Mouse (Mus musculus): ENCODE data around the gene Defb23.
A peak's percentile ranks its signal among the peaks of the same experiment; 100 is the strongest.
"Not testable (repeated sequence)": the region's sequence is repeated elsewhere in the genome, so short reads cannot be mapped to it uniquely, and the experiment has no call there.

Gene Defb23

GRCm38 (mm10) chr2:152436983-152437860, 27.2 kb downstream of the Defb23 start:
- peak; percentile 77 for DNase-seq (ENCODE audit: low spot score)

- DNase-seq (ENCODE audit: low spot score): no peak
Measured at GRCm38 (mm10) chr2:152436405-152436901, 28.0 kb downstream of the Defb23 start.

- not testable (repeated sequence) for DNase-seq (ENCODE audit: low spot score)
Measured at GRCm38 (mm10) chr2:152428481-152428880, 35.9 kb downstream of the Defb23 start.

GRCm38 (mm10) chr2:152427493-152427892, 36.9 kb downstream of the Defb23 start:
- no peak for DNase-seq (ENCODE audit: low spot score)

GRCm38 (mm10) chr2:152415786-152416185, 48.6 kb downstream of the Defb23 start:
- no peak for DNase-seq (ENCODE audit: low spot score)

GRCm38 (mm10) chr2:152415287-152415686, 49.1 kb downstream of the Defb23 start, which contains the start of gene 6820408C15Rik:
TSS of gene 6820408C15Rik (plus strand) at chr2:152415587.
- DNase-seq (ENCODE audit: low spot score): no peak

GRCm38 (mm10) chr2:152414591-152415165, 49.7 kb downstream of the Defb23 start, which contains the start of gene Zcchc3:
TSS of gene Zcchc3 (minus strand) at chr2:152415027.
- DNase-seq (ENCODE audit: low spot score): peak; percentile 86

- no peak for DNase-seq (ENCODE audit: low spot score)
Measured at GRCm38 (mm10) chr2:152413765-152414584, 50.4 kb downstream of the Defb23 start.

GRCm38 (mm10) chr2:152413158-152413764, 51.2 kb downstream of the Defb23 start:
- DNase-seq (ENCODE audit: low spot score): no peak

- no peak for DNase-seq (ENCODE audit: low spot score)
Measured at GRCm38 (mm10) chr2:152412526-152413157, 51.8 kb downstream of the Defb23 start.

GRCm38 (mm10) chr2:152411471-152411870, 52.9 kb downstream of the Defb23 start:
- no peak for DNase-seq (ENCODE audit: low spot score)

GRCm38 (mm10) chr2:152410971-152411371, 53.4 kb downstream of the Defb23 start:
- DNase-seq (ENCODE audit: low spot score): peak; percentile 72

GRCm38 (mm10) chr2:152409781-152410180, 54.6 kb downstream of the Defb23 start:
- DNase-seq (ENCODE audit: low spot score): no peak
